Mouse (Mus musculus): Measurements from ENCODE around the gene Arhgap4. TPM values are rescaled to one million over a fixed set of nuclear protein-coding genes. Genes with fewer than 3 reads are reported as not detected.

The Arhgap4 gene
- total RNA-seq (2015; ENCODE audit: low replicate concordance) = 15.5 and 16.3 TPM in 2 replicates
- 18.4 and 23.4 TPM in 2 replicates for total RNA-seq (2017; ENCODE audit: low replicate concordance)

DNA sequence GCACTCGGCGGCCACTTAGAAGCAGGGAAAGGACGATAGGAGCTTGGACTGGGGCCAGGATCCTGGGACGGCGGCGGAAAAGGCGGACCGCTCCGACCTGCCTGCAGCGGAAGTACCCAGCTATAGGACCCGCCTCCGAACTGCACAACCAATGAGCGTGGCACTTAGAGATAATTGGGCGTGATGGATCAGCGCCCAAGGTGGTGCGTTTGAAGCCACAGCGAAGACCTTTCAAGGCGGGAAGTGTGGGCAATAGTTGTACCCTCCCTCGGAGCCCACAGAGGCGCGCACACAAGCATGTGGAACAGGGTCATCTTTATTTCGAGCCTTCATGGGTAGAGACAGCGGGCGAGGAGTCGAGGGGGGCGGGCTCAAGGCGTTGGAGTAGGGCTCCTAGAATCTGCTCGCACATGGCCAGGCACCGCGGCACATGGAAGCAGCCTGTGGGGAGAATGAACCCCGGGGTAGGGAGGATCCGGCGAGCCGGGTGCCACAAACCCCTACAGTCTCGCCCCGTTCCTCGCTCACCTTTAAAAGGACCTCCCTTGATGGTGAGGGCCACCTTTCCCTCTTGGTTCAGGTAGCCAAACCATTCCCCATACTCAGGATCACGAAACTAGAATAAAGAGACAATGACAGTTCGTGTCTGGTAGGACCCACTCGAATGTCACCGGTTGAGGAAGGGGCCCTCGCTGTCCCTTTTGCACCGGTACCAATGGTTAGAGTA lies at the start of gene Arhgap4, which contains the start of gene Naa10:
Gene Arhgap4 (minus strand): TSS at position 48 of the 727 bp plus-strand sequence.
Gene Naa10 (minus strand): TSS at position 122 of the 727 bp plus-strand sequence.
- peak; percentile 98 for ATAC-seq (replicated peaks; ENCODE audit: low FRiP score, poor library complexity, severe bottlenecking)

DNA sequence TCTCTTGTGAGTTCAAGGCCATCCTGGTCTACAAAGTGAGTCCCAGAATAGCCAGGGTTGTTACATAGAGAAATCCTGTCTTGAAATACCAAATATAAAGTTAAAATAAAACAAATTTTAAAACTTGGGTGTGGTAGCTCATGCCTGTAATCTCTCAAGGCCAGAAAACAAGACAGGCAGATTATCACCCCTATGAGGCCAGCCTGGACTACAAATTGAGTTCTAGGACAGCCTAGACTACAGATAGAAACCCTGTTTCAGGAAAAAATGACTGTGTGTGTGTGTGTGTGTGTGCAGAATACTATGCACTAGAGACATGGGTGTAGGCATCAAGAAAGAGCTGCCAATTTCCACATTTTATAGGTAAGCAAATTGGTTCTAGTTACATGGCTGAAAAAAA lies 49.1 kb upstream of the Arhgap4 start:
- ATAC-seq (replicated peaks; ENCODE audit: low FRiP score, poor library complexity, severe bottlenecking) = peak; percentile 50

DNA sequence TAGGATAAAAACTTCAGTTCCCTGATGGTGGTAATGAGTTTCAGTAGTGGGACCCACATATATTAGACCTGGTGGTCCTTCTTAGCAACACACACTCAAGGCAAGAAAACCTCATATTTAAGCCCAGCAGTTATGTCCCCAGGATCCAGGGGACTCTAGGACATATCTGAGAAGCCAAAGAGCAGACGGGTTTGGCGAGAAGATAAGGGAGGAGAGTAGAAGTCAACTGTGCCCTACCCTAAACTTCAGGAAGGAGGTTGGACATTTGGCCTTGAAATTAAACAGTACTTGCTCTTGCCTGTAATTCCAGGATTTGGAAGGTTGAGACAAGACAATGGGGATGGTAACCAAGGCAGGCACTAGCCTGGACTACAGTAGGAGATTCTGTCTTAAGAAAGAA lies 48.1 kb upstream of the Arhgap4 start:
- peak; percentile 49 for ATAC-seq (replicated peaks; ENCODE audit: low FRiP score, poor library complexity, severe bottlenecking)

DNA sequence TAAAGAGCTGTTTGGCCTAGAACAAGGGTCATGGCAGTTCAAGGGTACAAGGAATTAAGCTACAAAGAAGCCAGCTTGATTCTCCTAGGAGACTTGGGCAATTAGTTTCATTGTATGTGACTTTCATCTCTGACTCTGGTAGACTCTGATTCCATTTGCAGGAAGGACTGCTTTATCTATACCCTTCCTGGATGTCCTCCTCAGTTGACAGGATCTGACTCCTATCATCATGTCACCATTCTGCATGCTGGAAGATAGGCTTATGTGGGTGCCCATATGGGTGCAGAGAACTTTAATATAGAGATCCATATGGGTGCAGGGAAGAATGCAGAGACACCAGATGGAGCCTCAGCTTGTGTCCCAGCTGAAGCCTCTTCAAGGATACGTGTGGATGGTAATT lies 47.5 kb upstream of the Arhgap4 start:
- no peak for ATAC-seq (replicated peaks; ENCODE audit: low FRiP score, poor library complexity, severe bottlenecking)

DNA sequence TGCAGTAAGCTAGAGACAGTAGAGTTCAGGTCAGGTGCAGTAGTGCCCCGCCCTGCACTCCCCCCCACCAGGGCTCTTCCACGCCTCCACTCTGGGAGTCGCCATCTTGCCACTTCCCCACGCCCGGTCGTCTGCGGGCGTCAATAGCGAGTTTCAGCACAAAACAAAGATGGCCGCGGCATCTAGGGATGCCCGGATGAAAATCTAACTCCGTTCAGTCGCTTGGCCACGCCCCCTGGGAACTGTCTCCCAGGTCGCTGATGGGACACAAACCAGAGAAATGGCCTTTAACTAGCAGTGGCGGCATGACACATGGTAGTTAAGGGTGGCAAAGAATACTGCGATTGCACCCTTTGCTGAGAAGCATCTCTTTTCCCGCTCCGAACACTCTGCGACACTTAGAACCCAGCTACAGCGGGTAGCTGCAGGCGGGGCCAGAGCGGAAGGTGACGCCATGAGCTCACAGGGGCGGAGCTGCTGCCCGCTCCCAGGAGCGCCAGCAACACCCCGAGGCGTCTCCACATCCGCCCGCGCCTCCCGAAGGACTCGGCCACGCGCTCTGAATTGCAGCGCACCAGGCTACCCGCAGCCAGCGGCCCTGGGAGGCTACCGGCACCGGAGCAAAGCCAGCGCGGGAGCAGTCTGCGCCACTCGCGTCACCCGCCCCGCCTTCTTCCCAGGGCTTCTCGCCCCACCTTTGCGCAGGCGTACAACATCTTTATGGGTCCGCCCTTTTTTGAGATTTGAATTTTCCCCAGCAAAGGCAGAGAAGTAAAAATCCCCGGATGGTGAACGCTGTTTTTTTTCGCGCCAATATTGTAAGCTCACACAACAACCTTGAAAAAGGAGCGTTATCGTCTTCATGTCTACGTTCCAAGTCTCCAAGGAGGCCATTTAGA lies 45.8 kb upstream of the Arhgap4 start:
- peak; percentile 52 for ATAC-seq (replicated peaks; ENCODE audit: low FRiP score, poor library complexity, severe bottlenecking)

DNA sequence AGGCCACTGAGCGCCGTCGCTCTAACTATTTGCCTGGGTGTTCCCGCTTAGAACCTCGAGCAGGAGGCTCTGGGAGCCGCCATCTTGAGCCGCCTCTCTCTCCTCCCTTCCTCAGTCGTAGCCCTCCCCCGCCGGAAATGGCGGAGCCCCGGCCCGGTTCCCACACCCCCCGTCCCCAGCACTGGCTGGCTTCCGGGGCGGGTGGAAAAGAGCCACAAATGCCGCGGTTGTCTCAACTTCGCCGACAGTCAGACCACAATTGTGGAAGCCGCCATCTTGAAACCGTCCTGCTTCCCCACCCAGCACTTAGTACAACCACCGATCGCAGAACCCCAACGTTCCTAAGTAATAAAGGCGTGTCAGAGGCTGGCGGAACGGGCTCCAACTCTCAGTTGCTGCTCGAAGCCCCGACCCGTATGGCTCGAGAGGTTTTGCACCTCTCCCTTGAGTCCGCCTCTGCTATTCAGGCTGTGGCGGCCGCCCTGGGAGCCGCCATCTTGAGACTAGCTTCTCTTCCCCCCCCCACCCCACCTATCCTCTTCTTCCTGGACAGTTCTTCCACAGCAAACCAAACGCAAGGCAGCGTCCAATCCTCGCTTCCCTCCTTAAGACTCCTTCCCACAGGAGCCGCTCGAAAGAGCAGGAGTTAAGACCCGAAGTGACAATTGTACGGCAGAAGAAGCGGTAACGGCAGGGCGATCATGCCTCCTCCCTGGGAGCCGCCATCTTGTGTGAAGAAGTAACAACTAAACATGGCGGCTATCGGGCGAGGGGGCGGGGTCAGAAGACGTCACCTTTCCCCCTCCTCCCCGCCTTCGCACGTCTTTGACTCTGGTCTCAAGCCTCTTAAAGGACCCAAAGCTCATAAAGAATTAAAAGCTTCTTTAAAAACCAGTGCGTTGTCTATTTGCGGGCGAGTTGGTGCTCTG lies 44.8 kb upstream of the Arhgap4 start, which contains the start of gene Hcfc1:
Gene Hcfc1 (minus strand): TSS at position 110 of the 929 bp plus-strand sequence.
- peak; percentile 58 for ATAC-seq (replicated peaks; ENCODE audit: low FRiP score, poor library complexity, severe bottlenecking)

DNA sequence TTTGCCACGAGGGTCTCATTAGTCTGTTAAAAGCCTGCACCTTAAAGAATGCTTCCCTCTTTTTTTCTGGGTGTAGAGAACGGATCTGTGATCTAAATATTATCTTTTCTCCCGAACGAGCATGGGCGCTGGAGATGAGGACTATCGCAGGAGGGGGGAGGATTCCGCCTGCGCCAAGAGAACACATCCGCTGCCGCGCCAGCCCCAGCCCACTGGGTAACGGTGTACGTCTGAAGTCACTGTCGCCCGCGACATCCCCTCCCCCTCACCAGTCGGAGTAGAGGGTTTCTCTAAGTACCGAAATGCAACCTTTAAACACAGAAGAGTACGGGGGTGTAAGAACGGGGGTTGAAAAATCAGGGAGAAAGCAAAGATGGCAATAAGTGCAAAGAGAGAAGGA lies 43.6 kb upstream of the Arhgap4 start:
- ATAC-seq (replicated peaks; ENCODE audit: low FRiP score, poor library complexity, severe bottlenecking) = no peak

GRCm38 (mm10) chrX:73964363-73964762 lies 42.7 kb upstream of the Arhgap4 start:
- ATAC-seq (replicated peaks; ENCODE audit: low FRiP score, poor library complexity, severe bottlenecking) = peak; percentile 56

DNA sequence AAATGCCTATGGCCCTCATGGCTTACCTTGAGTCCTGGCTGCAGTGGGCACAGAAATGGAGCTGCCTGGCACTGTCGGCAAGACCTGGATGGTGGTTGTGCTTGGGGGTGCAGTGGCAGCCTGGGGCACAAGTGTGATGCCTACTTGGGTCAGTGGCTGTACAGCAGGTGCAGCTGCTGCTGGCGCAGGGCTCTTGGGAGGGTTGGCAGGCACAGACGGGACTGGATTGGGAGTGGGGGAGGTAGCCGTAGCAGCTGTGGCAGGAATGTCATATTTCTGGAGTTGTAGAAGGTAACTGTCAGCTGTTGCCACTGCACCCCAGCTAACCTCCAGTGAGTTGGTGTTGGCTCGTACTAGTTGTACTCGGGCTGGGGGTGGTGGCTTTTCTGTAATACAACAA lies 33.3 kb upstream of the Arhgap4 start:
- no peak for ATAC-seq (replicated peaks; ENCODE audit: low FRiP score, poor library complexity, severe bottlenecking)

- ATAC-seq (replicated peaks; ENCODE audit: low FRiP score, poor library complexity, severe bottlenecking) = no peak
Observed at GRCm38 (mm10) chrX:73952603-73953002, 30.9 kb upstream of the Arhgap4 start.

GRCm38 (mm10) chrX:73949341-73949740 lies 27.7 kb upstream of the Arhgap4 start:
- no peak for ATAC-seq (replicated peaks; ENCODE audit: low FRiP score, poor library complexity, severe bottlenecking)

GRCm38 (mm10) chrX:73948647-73949046 lies 27.0 kb upstream of the Arhgap4 start:
- ATAC-seq (replicated peaks; ENCODE audit: low FRiP score, poor library complexity, severe bottlenecking) = peak; percentile 74

DNA sequence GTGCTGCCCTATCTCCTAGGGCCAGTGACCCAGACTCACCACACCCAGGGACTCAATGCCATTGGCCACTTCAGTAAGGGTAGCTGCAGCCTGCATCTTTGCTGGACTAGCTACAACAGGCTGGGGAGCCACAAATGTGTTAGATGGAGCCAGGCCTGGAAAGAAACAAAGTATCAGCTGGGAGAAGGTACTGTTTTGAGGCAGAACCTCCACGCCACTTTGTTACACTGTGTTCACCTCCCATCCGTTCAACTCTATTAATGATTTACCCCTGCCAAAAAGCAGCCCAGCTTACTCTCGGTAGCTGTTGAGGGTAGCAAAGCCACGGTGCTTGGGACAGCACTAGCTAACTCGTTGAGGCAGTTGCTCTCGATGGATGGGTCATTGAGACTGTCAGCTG lies 25.2 kb upstream of the Arhgap4 start:
- no peak for ATAC-seq (replicated peaks; ENCODE audit: low FRiP score, poor library complexity, severe bottlenecking)

GRCm38 (mm10) chrX:73942294-73942693 lies 20.6 kb upstream of the Arhgap4 start:
- no peak for ATAC-seq (replicated peaks; ENCODE audit: low FRiP score, poor library complexity, severe bottlenecking)

GRCm38 (mm10) chrX:73941860-73942259 lies 20.2 kb upstream of the Arhgap4 start:
- no peak for ATAC-seq (replicated peaks; ENCODE audit: low FRiP score, poor library complexity, severe bottlenecking)

DNA sequence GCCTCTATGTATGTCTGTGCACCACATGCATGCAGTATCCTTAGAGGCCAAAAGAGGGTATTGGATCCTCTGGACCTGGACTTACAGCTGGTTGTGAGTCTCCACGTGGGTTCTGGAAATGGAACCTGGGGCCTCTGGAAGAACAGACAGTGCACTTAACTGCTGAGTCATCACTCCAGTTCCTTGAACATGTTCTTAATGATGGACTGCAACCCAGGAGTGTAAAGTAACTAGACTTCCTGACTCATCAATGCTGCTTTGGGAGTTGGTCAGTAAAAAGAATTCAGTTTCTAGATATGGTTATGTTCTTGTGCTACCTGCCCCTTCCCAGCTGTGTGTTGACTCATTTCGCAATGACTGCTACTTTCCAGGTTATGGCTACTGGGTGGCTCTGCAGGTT lies 10.2 kb upstream of the Arhgap4 start:
- peak; percentile 52; the same call in 1 of the 2 replicates for ATAC-seq (replicated peaks; ENCODE audit: low FRiP score, poor library complexity, severe bottlenecking)

GRCm38 (mm10) chrX:73930402-73931062 lies 8.9 kb upstream of the Arhgap4 start, which contains the start of gene Renbp:
Gene Renbp (minus strand): TSS chrX:73930850.
- peak; percentile 41 for ATAC-seq (replicated peaks; ENCODE audit: low FRiP score, poor library complexity, severe bottlenecking)

DNA sequence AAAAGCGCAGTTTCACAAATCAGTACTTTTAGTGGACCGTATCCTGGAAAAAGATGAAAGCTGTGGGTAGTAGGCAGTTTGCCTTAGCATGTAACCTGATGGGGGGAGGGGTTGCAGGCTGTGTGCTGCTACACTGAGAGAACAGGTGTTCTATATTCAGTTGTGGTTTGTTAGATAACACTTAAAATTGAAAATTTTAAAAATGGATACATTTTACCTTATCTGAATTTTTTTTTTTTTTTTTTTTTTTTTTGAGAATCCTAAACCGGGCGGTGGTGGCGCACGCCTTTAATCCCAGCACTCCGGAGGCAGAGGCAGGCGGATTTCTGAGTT lies 846 bp upstream of the Arhgap4 start:
- ATAC-seq (replicated peaks; ENCODE audit: low FRiP score, poor library complexity, severe bottlenecking) = no peak

DNA sequence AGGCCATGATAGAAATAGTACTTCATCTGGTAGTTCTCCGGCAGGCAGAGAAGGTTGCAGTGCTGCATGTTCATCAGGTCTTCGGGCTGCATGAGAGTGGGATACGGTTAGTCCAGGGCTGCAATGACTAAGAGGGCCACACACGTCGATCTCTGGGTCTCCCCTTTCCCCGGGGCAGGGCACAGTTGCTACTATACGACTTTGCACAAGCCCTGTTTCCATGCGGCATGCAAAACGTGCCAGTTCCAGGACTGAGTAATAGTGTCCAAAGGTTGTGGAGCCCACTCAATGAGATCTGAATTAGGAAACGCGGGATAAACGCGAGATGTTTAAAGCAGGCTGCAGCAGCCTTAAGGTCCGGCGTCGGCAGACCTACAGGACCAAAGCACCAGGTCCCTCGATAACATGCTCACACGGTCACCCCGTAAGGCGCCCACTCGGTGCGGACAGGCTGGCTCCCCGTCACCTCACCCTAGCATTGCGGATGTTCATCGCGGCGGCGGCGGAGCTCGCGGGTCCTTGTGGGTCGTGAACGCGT lies 316 bp downstream of the Arhgap4 start:
- peak; percentile 15; the same call in 1 of the 2 replicates for ATAC-seq (replicated peaks; ENCODE audit: low FRiP score, poor library complexity, severe bottlenecking)

All from erythroblast, adult 5-6 weeks (primary cell).